ENCODE assay signal across 11 mouse cellular contexts in the genomic region with DNA sequence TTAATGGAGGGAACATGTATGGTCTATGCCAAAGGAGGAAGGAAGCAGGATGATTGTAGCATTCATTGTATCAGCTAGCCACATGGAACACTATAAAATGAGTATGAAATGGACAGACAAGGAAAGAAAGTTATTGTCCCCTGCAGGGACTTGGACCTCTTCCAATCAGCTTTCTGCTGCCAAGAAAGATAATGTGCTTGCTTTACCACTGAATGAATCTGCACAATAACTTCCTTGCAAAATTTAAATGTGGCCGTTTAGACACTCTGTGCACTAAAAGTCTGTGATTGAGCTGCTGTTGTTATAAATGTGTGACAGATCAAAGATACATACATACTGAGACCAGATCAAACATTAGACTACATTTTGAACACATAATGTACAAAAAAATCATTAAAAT.
DNase-seq lines count a peak whose midpoint lies in the region; ATAC-seq and TF ChIP-seq lines count a peak whose summit lies in the region.
"Had no signal": no experiment of that assay in that cellular context is flagged by ENCODE, and none has a peak within 500 bp of the region (broad histone marks: within the 10 kb centered on the region; RNA-seq: fewer than 3 reads in every experiment).

No protein-coding gene starts in this region.

- no peak for TF ChIP-seq CTCF in MEL (IDR thresholded peaks at IDR 0.05 in 2 of 3, conservative IDR thresholded peaks at IDR 0.05 in 1 of 3; ENCODE audit: control insufficient read depth in 1 of 3, insufficient read depth in 1 of 3, low read depth in 2 of 3, low read length in 3 of 3, poor library complexity in 1 of 3, severe bottlenecking in 1 of 3)

- no peak for TF ChIP-seq EP300 in MEL (IDR thresholded peaks at IDR 0.05; ENCODE audit: low read depth in 1 of 2, low read length in 2 of 2)

- H3K4me2 ChIP-seq in hindbrain, embryonic 15.5 days = no peak overlapping the region
- H3K4me2 ChIP-seq in hindbrain, embryonic 12.5 days (replicated peaks) = no peak overlapping the region
- H3K4me2 ChIP-seq: liver, embryonic 12.5 days had no signal

- no peaks in the 10 kb centered on the region for H3K9me3 ChIP-seq in hindbrain, embryonic 15.5 days
- H3K9me3 ChIP-seq in hindbrain, embryonic 12.5 days (replicated peaks) = no peaks in the 10 kb centered on the region
- no peaks in the 10 kb centered on the region for H3K9me3 ChIP-seq in MEL (replicated peaks; ENCODE audit: insufficient read depth, low read length)
- H3K9me3 ChIP-seq: liver, embryonic 12.5 days had no signal

- WGBS in hindbrain, embryonic 15.5 days = 8% methylated on average over 1 of the region's 1 CpGs
- 24% methylated on average over 1 of the region's 1 CpGs for WGBS in hindbrain, embryonic 12.5 days

- H3K27me3 ChIP-seq in hindbrain, embryonic 15.5 days = no peaks in the 10 kb centered on the region
- H3K27me3 ChIP-seq in hindbrain, embryonic 12.5 days = no peaks in the 10 kb centered on the region
- H3K27me3 ChIP-seq in MEL (ENCODE audit: control insufficient read depth in 1 of 2, insufficient read depth in 2 of 2, low read length in 2 of 2) = no peaks in the 10 kb centered on the region
- H3K27me3 ChIP-seq: liver, embryonic 12.5 days had no signal

- TF ChIP-seq RAD21 in MEL (IDR thresholded peaks at IDR 0.05; ENCODE audit: low read depth, low read length) = no peak

- TF ChIP-seq POLR2A in MEL (IDR thresholded peaks at IDR 0.05; ENCODE audit: control insufficient read depth in 1 of 2, insufficient read depth in 1 of 2, low read depth in 1 of 2, low read length in 2 of 2, poor library complexity in 1 of 2) = no peak

- H3K4me1 ChIP-seq in hindbrain, embryonic 15.5 days (replicated peaks) = no peaks in the 10 kb centered on the region
- no peaks in the 10 kb centered on the region for H3K4me1 ChIP-seq in hindbrain, embryonic 12.5 days
- no peaks in the 10 kb centered on the region for H3K4me1 ChIP-seq in MEL (ENCODE audit: control insufficient read depth in 1 of 2, insufficient read depth in 2 of 2, low read length in 2 of 2)
- H3K4me1 ChIP-seq: liver, embryonic 12.5 days had no signal

- no peaks in the 10 kb centered on the region for H3K36me3 ChIP-seq in hindbrain, embryonic 15.5 days
- H3K36me3 ChIP-seq in hindbrain, embryonic 12.5 days = no peaks in the 10 kb centered on the region
- no peaks in the 10 kb centered on the region for H3K36me3 ChIP-seq in MEL (ENCODE audit: control insufficient read depth in 1 of 2, insufficient read depth in 2 of 2, low read length in 2 of 2)
- H3K36me3 ChIP-seq: liver, embryonic 12.5 days had no signal

- no peak for ATAC-seq in cerebellum, adult (ENCODE audit: insufficient number of reproducible peaks, low FRiP score, low TSS enrichment)
- peak; percentile 30; the same call in 1 of the 2 replicates for ATAC-seq in hindbrain, embryonic 15.5 days (ENCODE audit: low FRiP score, low read depth)
- ATAC-seq in hindbrain, embryonic 12.5 days (ENCODE audit: low FRiP score) = no peak
- ATAC-seq: liver, embryonic 12.5 days had no signal

- no peak overlapping the region for H3K27ac ChIP-seq in hindbrain, embryonic 15.5 days (replicated peaks)
- no peak overlapping the region for H3K27ac ChIP-seq in hindbrain, embryonic 12.5 days
- H3K27ac ChIP-seq in MEL (ENCODE audit: control insufficient read depth, low read depth, low read length) = no peak overlapping the region
- H3K27ac ChIP-seq: liver, embryonic 12.5 days had no signal

- no peaks in the 10 kb centered on the region for H3K79me2 ChIP-seq in MEL (ENCODE audit: control insufficient read depth, insufficient read depth, low read length, poor library complexity)

- DNase-seq in cerebellum, adult 9-10 months = peak; percentile 4
- peak; percentile 5 for DNase-seq in MEL (ENCODE audit: low read depth, low spot score)
- DNase-seq in fat pad, adult 2 months (ENCODE audit: extremely low read depth, low read depth, low spot score) = peak; percentile 36
- no peak for DNase-seq in layer of hippocampus, adult 18-20 months (ENCODE audit: low spot score in 2 of 2)
- DNase-seq in urinary bladder, adult 2 months (ENCODE audit: low spot score) = no peak
- DNase-seq: heart, adult 18-20 months; lung, postnatal 10 days had no signal

- H3K9ac ChIP-seq in hindbrain, embryonic 15.5 days = no peak overlapping the region
- H3K9ac ChIP-seq in hindbrain, embryonic 12.5 days = no peak overlapping the region
- H3K9ac ChIP-seq in MEL (ENCODE audit: control insufficient read depth, low read depth, low read length, poor library complexity, severe bottlenecking) = no peak overlapping the region
- H3K9ac ChIP-seq: liver, embryonic 12.5 days had no signal

- no peak overlapping the region for H3K4me3 ChIP-seq in hindbrain, embryonic 15.5 days
- H3K4me3 ChIP-seq in hindbrain, embryonic 12.5 days = no peak overlapping the region
- H3K4me3 ChIP-seq in MEL (ENCODE audit: control insufficient read depth in 1 of 2, insufficient read depth in 1 of 2, low read depth in 2 of 2, low read length in 2 of 2) = no peak overlapping the region
- H3K4me3 ChIP-seq: liver, embryonic 12.5 days had no signal

TF ChIP-seq in MEL, 35 proteins besides CTCF, POLR2A, EP300 and RAD21:
- TF ChIP-seq MEF2A (IDR thresholded peaks at IDR 0.05; ENCODE audit: extremely low read depth, insufficient replicate concordance, low read depth, low read length, poor library complexity, severe bottlenecking) = no peak
- TF ChIP-seq TCF12 (IDR thresholded peaks at IDR 0.05; ENCODE audit: low read depth, low read length) = no peak
- TF ChIP-seq MAFK (IDR thresholded peaks at IDR 0.05; ENCODE audit: borderline replicate concordance, low read depth, low read length) = no peak
- no peak for TF ChIP-seq USF1 (IDR thresholded peaks at IDR 0.05; ENCODE audit: low read depth, low read length)
- TF ChIP-seq MAX (IDR thresholded peaks at IDR 0.05; ENCODE audit: low read length) = no peak
- no peak for TF ChIP-seq ZC3H11A (IDR thresholded peaks at IDR 0.05; ENCODE audit: low read depth, low read length)
- no peak for TF ChIP-seq RCOR1 (IDR thresholded peaks at IDR 0.05; ENCODE audit: low read depth, low read length)
- TF ChIP-seq MYC (IDR thresholded peaks at IDR 0.05; ENCODE audit: low read depth, low read length) = no peak
- no peak for TF ChIP-seq ZNF384 (IDR thresholded peaks at IDR 0.05; ENCODE audit: low read depth, low read length)
- no peak for TF ChIP-seq ZMIZ1 (IDR thresholded peaks at IDR 0.05; ENCODE audit: low read depth, low read length)
- TF ChIP-seq ELF1 (IDR thresholded peaks at IDR 0.05; ENCODE audit: low read depth, low read length) = no peak
- TF ChIP-seq MAZ (IDR thresholded peaks at IDR 0.05; ENCODE audit: low read depth, low read length) = no peak
- TF ChIP-seq NRF1 (IDR thresholded peaks at IDR 0.05; ENCODE audit: insufficient read depth, low read depth, low read length, poor library complexity, severe bottlenecking) = no peak
- no peak for TF ChIP-seq POLR2AphosphoS5 (IDR thresholded peaks at IDR 0.05; ENCODE audit: borderline replicate concordance, low read depth, low read length)
- no peak for TF ChIP-seq GABPA (IDR thresholded peaks at IDR 0.05; ENCODE audit: low read depth, low read length)
- no peak for TF ChIP-seq TAL1 (IDR thresholded peaks at IDR 0.05; ENCODE audit: low read length)

Comparison
In these comparisons a context has a peak if more than half of its experiments do, and no peak if none do; other contexts are left out.
1. DNase-seq: peak in cerebellum, adult 9-10 months (single experiment), MEL (single experiment) and fat pad, adult 2 months (single experiment); none in layer of hippocampus, adult 18-20 months (0 of 2) and urinary bladder, adult 2 months (single experiment).